Mouse (Mus musculus): ENCODE measurements around the gene Selenoi. TPM values are rescaled to one million over a fixed set of nuclear protein-coding genes. Genes with fewer than 3 reads are reported as not detected.

Selenoi gene
- polyA plus RNA-seq, 1 experiment from 2014 or later, result 26.7 TPM

GRCm38 (mm10) chr5:30238533-30238932 lies 6.2 kb downstream of the Selenoi start:
- Histone ChIP-seq H3K27me3 (ENCODE audit: control insufficient read depth, insufficient read depth, low read length) (no peaks in the 10 kb centered on the region), H3K9ac (ENCODE audit: low read length) (no peak overlapping the region), H3K4me1 (replicated peaks; ENCODE audit: control insufficient read depth, insufficient read depth) (peaks cover under 1% of the 10 kb centered on the region), H3K9me3 (ENCODE audit: control insufficient read depth, low read length) (no peaks in the 10 kb centered on the region), H3K4me3 (ENCODE audit: low read depth, low read length) (no peak overlapping the region), H3K36me3 (ENCODE audit: control insufficient read depth, insufficient read depth, low read length) (no peaks in the 10 kb centered on the region), H3K27ac (replicated peaks) (no peak overlapping the region; the same call in 1 of the 2 replicates), H3K4me2 (replicated peaks; ENCODE audit: low read depth) (no peak overlapping the region)
- ATAC-seq (ENCODE audit: low FRiP score, low TSS enrichment) (no peak; the same call in 1 of the 2 replicates), DNase-seq (ENCODE audit: low spot score) (no peak)
- WGBS, result 71% methylated on average over 5 of the region's 5 CpGs
- TF ChIP-seq EP300 (optimal IDR thresholded peaks at IDR 0.05), result no peak
- TF ChIP-seq CTCF (IDR thresholded peaks at IDR 0.05; ENCODE audit: low read depth), result no peak

- peak overlapping the region; percentile 65 for H3K27ac ChIP-seq (replicated peaks)
- no peak overlapping the region for H3K4me3 ChIP-seq (ENCODE audit: low read depth, low read length)
- H3K4me1 ChIP-seq (replicated peaks; ENCODE audit: control insufficient read depth, insufficient read depth), result no peaks in the 10 kb centered on the region; the same call in none of the 2 replicates
- no peak overlapping the region for H3K4me2 ChIP-seq (replicated peaks; ENCODE audit: low read depth)
- H3K27me3 ChIP-seq (ENCODE audit: control insufficient read depth, insufficient read depth, low read length), result no peaks in the 10 kb centered on the region
- no peaks in the 10 kb centered on the region for H3K36me3 ChIP-seq (ENCODE audit: control insufficient read depth, insufficient read depth, low read length)
- H3K9ac ChIP-seq (ENCODE audit: low read length), result no peak overlapping the region
- no peaks in the 10 kb centered on the region for H3K9me3 ChIP-seq (ENCODE audit: control insufficient read depth, low read length)
- ATAC-seq (ENCODE audit: low FRiP score, low TSS enrichment) (peak; percentile 45; the same call in 1 of the 2 replicates), DNase-seq (ENCODE audit: low spot score) (no peak)
- 51% methylated on average over 7 of the region's 7 CpGs for WGBS
- no peak for TF ChIP-seq EP300 (optimal IDR thresholded peaks at IDR 0.05)
- TF ChIP-seq CTCF (IDR thresholded peaks at IDR 0.05; ENCODE audit: low read depth), result no peak
Measured at GRCm38 (mm10) chr5:30240552-30240951, 8.2 kb downstream of the Selenoi start.

- H3K36me3 ChIP-seq (ENCODE audit: control insufficient read depth, insufficient read depth, low read length), result no peaks in the 10 kb centered on the region
- H3K4me3 ChIP-seq (ENCODE audit: low read depth, low read length), result no peak overlapping the region
- peak overlapping the region; percentile 63 for H3K27ac ChIP-seq (replicated peaks)
- no peaks in the 10 kb centered on the region for H3K27me3 ChIP-seq (ENCODE audit: control insufficient read depth, insufficient read depth, low read length)
- WGBS, result 4% methylated on average over 1 of the region's 1 CpGs
- DNase-seq (ENCODE audit: low spot score) (no peak), ATAC-seq (ENCODE audit: low FRiP score, low TSS enrichment) (peak; percentile 85)
- no peak overlapping the region for H3K9ac ChIP-seq (ENCODE audit: low read length)
- no peaks in the 10 kb centered on the region; the same call in 1 of the 2 replicates for H3K4me1 ChIP-seq (replicated peaks; ENCODE audit: control insufficient read depth, insufficient read depth)
- TF ChIP-seq EP300 (optimal IDR thresholded peaks at IDR 0.05) (no peak), CTCF (IDR thresholded peaks at IDR 0.05; ENCODE audit: low read depth) (no peak)
- no peaks in the 10 kb centered on the region for H3K9me3 ChIP-seq (ENCODE audit: control insufficient read depth, low read length)
- no peak overlapping the region for H3K4me2 ChIP-seq (replicated peaks; ENCODE audit: low read depth)
Measured at GRCm38 (mm10) chr5:30242410-30242809, 10.0 kb downstream of the Selenoi start.

- TF ChIP-seq EP300 (optimal IDR thresholded peaks at IDR 0.05) (no peak), CTCF (IDR thresholded peaks at IDR 0.05; ENCODE audit: low read depth) (peak; percentile 59)
- Histone ChIP-seq H3K4me2 (replicated peaks; ENCODE audit: low read depth) (no peak overlapping the region), H3K27me3 (ENCODE audit: control insufficient read depth, insufficient read depth, low read length) (no peaks in the 10 kb centered on the region), H3K4me1 (replicated peaks; ENCODE audit: control insufficient read depth, insufficient read depth) (no peaks in the 10 kb centered on the region; the same call in 1 of the 2 replicates), H3K27ac (replicated peaks) (no peak overlapping the region), H3K4me3 (ENCODE audit: low read depth, low read length) (no peak overlapping the region), H3K9me3 (ENCODE audit: control insufficient read depth, low read length) (no peaks in the 10 kb centered on the region), H3K9ac (ENCODE audit: low read length) (no peak overlapping the region), H3K36me3 (ENCODE audit: control insufficient read depth, insufficient read depth, low read length) (no peaks in the 10 kb centered on the region)
- 60% methylated on average over 9 of the region's 9 CpGs for WGBS
- ATAC-seq (ENCODE audit: low FRiP score, low TSS enrichment) (no peak), DNase-seq (ENCODE audit: low spot score) (no peak)
Measured at GRCm38 (mm10) chr5:30243741-30244140, 11.4 kb downstream of the Selenoi start.

GRCm38 (mm10) chr5:30245861-30246416 lies 13.6 kb downstream of the Selenoi start:
- peaks cover 2% of the 10 kb centered on the region; the same call in 1 of the 2 replicates for H3K36me3 ChIP-seq (ENCODE audit: control insufficient read depth, insufficient read depth, low read length)
- no peak overlapping the region for H3K4me3 ChIP-seq (ENCODE audit: low read depth, low read length)
- no peaks in the 10 kb centered on the region; the same call in 1 of the 2 replicates for H3K4me1 ChIP-seq (replicated peaks; ENCODE audit: control insufficient read depth, insufficient read depth)
- H3K27me3 ChIP-seq (ENCODE audit: control insufficient read depth, insufficient read depth, low read length), result no peaks in the 10 kb centered on the region
- ATAC-seq (ENCODE audit: low FRiP score, low TSS enrichment), result no peak
- H3K27ac ChIP-seq (replicated peaks), result no peak overlapping the region
- 62% methylated on average over 9 of the region's 9 CpGs for WGBS
- DNase-seq (ENCODE audit: low spot score), result no peak
- H3K9ac ChIP-seq (ENCODE audit: low read length), result no peak overlapping the region
- no peaks in the 10 kb centered on the region for H3K9me3 ChIP-seq (ENCODE audit: control insufficient read depth, low read length)
- H3K4me2 ChIP-seq (replicated peaks; ENCODE audit: low read depth), result no peak overlapping the region
- no peak for TF ChIP-seq EP300 (optimal IDR thresholded peaks at IDR 0.05)
- TF ChIP-seq CTCF (IDR thresholded peaks at IDR 0.05; ENCODE audit: low read depth), result no peak

- Histone ChIP-seq H3K4me2 (replicated peaks; ENCODE audit: low read depth) (no peak overlapping the region), H3K4me1 (replicated peaks; ENCODE audit: control insufficient read depth, insufficient read depth) (no peaks in the 10 kb centered on the region), H3K27me3 (ENCODE audit: control insufficient read depth, insufficient read depth, low read length) (no peaks in the 10 kb centered on the region), H3K4me3 (ENCODE audit: low read depth, low read length) (no peak overlapping the region), H3K9me3 (ENCODE audit: control insufficient read depth, low read length) (no peaks in the 10 kb centered on the region), H3K27ac (replicated peaks) (no peak overlapping the region), H3K36me3 (ENCODE audit: control insufficient read depth, insufficient read depth, low read length) (peaks cover 2% of the 10 kb centered on the region; the same call in 1 of the 2 replicates), H3K9ac (ENCODE audit: low read length) (no peak overlapping the region)
- no peak for DNase-seq (ENCODE audit: low spot score)
- ATAC-seq (ENCODE audit: low FRiP score, low TSS enrichment), result no peak
- peak; percentile 55 for TF ChIP-seq CTCF (IDR thresholded peaks at IDR 0.05; ENCODE audit: low read depth)
- no peak for TF ChIP-seq EP300 (optimal IDR thresholded peaks at IDR 0.05)
- WGBS, result 100% methylated on average over 1 of the region's 1 CpGs
Measured at GRCm38 (mm10) chr5:30247666-30248065, 15.3 kb downstream of the Selenoi start.
